Mouse (Mus musculus): ENCODE measurements around the gene Pithd1.
"Not testable (repeated sequence)": the region's sequence is repeated elsewhere in the genome, so short reads cannot be mapped to it uniquely, and the experiment has no call there.

The Pithd1 gene

DNA sequence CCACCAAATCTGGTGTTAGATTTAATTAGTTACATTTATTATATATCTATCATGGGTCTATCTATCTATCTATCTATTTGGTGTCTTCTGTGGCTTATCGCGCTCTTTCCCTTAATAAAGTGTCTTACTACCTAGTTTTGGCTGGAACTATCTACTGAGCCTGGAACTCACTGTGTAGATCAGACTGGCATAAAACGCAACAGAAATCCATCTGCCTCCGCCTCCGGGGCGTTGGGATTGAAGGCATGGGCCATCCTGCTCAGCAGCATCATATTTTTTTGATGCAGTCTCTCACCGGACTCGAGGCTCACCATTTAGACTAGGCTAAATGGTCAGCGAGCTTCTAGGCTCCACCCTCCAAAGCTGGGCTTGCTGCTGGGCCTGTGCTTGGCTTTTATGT lies 650 bp upstream of the Pithd1 start:
- DNase-seq (ENCODE audit: low read depth in 2 of 2, low spot score in 2 of 2), result no peak

DNA sequence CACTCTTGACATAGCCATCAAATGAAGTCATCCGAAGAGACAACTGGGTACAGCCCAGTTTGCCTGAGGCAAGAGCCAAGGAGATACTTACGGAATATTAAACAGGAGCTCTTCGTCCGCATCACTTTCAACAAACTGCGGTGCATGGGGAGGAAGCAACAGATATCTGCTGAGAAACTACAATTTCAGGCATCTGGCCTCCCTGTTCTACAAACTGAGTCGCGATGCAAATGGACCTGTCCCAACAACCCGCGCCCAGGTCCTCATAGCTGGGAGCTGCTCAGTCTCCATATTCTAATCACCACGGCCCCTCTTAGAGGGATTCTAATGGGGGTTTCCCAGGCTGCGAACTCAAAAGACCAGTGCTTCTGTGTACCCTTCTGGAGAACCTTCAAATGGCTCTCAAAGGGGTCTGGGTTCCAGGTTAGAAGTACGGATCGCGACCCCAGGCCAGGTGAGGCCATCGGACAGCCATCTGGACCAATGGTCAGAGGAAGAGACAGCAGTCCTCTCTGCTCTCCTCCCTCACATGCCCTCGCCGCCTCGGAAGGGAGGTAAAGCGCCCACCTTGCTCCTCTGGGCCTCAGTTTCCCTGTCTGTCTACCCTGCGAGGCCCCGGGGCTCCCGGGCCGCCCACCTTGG lies 642 bp downstream of the Pithd1 start:
- DNase-seq (ENCODE audit: low read depth in 2 of 2, low spot score in 2 of 2), result no peak

DNA sequence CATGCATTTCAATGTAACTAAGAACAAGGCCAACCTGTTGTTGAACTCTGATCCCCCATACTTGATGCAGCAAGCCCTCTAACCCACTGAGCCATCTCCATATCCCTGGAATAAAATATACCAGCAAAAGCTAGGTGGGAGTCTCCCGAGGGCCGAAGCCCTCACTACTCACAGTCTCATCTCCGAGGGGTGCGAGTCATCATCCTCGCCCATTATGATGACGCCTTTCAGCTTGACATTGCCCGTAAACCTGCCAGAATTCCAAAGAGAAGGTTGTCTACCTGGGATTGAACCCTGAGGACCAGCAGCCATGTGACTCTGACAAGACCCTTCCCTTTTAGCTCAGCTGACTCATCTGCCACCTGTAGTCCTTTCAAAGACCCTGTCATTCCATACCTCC lies 1.3 kb downstream of the Pithd1 start:
- DNase-seq (ENCODE audit: low read depth in 2 of 2, low spot score in 2 of 2), result no peak

DNA sequence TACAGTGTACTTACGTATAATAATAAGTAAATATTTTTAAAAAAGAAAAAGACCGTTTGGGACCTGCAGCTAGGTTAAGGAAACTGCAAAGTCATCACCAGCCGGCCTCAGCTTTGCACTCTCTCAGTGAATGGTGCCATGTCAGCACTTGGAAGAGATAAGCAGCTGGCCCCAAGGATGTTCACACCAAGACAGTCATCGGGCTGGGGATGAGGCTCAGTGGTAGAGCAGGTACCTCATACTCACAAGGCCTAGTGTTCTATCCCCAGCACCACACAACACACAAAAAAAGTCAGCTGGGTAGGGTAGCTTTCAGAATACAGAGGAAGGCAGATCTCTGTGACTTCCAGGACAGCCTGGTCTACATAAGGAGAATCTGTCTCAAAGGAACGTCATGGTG lies 1.9 kb downstream of the Pithd1 start:
- no peak for DNase-seq (ENCODE audit: low read depth in 2 of 2, low spot score in 2 of 2)

DNA sequence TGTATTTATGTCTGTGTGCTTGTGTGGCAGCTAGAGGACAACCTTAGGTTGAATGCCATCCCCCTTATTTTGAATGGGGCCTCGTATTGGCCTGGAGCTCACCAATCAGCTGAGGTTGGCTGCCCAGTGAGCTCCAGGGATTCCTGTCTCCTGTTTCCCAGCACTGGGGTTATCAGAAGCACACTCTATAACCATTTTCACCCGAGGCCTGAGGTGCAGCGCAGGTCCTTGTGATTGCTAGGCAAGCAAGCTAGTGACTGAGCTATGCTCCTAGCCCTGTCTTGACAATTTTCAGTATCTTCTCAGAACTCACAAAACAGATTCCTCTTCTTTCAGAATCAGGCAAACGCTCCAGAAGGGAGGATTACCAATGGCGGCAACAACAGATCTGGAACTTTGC lies 2.5 kb downstream of the Pithd1 start:
- no peak for DNase-seq (ENCODE audit: low read depth in 2 of 2, low spot score in 2 of 2)

DNA sequence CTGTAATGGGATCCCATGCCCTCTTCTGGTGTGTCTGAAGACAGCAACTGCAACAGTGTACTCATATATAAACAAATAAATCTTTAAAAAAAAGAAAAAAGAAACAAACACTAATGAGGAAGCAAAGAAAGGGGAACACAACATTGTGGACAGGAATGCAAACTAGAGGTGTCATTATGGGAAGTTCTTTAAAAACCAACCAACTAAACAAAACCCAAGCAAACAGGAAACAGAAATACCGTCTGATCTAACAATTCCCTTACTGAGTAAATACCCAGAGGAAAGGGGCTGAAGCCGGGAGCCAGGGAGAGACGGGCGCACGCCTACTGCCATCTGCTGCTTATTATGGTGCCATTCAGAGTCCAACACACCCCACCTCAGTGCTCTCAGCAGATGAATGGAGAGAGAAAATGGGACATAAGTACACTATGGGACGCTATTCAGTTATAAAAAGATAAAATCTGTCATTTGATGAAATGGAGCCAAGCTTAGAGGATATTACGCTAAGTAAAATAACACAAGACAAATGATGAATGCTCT lies 5.5 kb downstream of the Pithd1 start:
- DNase-seq (ENCODE audit: low read depth in 2 of 2, low spot score in 2 of 2), result no peak

DNA sequence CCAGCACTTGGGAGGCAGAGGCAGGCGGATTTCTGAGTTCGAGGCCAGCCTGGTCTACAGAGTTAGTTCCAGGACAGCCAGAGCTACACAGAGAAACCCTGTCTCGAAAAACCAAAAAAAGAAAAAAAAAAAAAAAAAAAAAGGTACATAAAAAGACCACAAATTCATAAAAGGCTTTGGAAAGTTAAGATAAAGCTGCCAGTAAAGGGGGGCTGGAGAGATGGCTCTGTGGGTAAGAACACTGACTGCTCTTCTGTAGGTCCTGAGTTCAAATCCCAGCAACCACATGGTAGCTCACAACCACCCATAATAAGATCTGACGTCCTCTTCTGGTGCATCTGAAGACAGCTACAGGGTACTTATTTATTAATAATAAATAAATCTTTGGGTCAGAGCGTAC lies 6.8 kb downstream of the Pithd1 start:
- DNase-seq (ENCODE audit: low read depth in 2 of 2, low spot score in 2 of 2), result not testable (repeated sequence)

DNA sequence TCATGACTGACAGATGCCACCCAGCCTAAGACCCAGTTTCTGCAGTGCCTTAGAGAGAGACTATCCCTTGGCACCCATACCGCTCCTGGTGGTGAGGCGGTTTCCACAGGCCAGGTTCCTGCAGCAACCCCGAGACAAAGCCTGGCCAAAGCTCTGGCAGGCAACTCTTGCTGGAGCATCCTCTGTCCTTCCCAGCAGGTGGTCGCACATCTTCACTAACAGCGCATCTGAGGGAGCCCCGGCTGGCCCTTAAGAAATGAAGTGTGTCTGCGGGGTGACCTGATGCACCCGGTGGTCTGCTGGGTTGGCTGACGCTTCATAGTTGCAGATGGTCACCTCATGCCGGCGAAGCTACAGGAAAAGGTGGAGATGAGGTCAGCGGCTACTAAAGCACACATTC lies 10.9 kb downstream of the Pithd1 start:
- DNase-seq (ENCODE audit: low read depth in 2 of 2, low spot score in 2 of 2), result no peak

DNA sequence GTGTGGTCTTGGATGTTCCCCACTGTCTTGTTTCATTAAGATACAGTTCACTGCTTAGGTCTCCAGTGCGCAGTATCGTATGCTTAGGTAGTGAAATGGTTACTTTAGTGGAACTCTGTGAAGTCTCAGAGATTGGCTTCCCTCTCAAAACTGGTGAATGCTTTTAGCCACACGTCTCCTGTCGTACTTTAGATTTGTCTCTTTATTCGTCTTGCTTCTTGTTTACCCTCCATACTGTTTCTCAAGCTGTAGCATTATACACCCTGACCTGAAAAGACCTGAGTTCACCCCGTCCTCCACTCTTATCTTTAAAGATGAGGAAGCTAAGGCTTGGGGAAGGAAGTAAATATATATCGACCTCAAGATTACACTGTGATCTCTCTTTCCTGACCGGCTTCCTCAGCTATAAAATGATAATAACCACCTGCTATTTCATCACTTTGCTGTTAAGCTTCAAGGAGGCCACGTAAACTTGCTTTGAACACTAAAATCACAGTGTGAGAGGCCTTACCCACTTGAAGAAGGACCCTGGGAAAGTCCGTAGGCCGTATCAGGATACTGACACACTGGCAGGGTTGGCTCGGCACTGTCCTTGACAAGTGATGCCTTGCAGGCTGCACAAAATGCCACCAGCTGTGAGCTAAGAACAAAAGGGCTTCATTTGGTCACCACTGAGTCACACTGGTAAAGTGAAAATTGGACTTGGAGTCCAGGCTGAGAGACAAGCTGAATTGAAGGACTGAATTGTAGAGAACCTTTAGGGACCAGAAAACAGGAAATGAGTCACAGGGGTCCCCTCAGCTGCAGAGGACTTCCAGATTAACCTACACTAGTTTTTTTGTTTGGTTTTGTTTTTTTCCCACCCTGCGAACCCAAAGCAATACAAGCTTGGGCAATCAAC lies 13.9 kb downstream of the Pithd1 start:
- DNase-seq (ENCODE audit: low read depth in 2 of 2, low spot score in 2 of 2), result no peak

DNA sequence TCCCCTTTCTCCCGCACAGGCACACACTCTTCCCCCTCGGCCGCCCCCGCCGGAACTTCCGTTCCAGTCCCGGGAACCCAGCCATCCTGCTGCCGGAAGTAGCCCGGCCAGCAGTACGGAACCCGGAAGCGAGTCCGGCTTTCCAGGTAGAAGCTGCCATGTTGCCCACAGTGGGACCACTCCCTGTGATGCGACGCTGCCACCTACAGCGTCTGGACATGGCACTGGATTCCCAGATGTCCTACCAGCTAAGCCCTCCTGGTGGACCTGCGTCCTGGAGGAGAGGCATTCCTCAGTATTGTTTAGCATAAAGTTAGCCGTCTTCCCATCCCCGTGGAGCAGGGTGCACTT lies 14.5 kb downstream of the Pithd1 start, which contains the start of gene Lypla2:
Gene Lypla2 (minus strand): TSS at position 71 of the 351 bp plus-strand sequence.
- peak; percentile 41 to 52 for DNase-seq (ENCODE audit: low read depth in 2 of 2, low spot score in 2 of 2)

DNA sequence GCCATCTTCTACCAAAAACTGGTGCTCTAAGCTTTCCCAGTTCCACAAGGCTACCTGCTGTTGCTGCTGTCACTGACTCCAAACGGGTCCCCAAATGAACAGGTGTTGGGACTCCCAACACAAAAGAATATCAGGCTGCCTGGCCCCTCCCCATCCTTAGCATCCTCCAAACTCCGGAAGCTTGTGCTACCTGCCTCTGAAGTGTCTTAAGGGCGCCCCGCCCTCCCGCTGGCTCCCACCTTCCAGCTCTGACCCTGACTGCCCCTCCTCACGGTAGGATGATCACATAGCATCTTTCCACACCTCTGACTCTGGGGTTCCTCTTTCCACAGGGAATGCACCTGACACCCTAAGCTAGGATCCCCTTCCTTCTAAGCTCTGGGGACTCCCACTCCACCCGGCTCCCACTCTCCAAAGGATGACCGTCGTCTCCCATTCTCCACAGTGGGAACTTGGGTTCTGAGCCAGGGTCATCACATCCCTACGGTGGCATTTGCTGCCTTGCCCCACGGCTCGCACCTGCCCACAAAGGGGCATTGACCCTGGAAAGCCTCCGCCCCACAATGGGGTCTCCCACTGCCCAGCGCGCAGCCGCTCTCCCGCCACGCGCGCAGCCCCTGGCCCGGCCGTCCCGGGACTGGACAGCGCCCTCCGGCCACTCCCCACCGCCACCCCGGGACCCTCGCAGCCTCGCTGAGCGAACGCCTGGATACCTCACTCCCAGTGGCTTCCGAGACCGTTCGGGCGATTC lies 15.1 kb downstream of the Pithd1 start:
- DNase-seq (ENCODE audit: low read depth in 2 of 2, low spot score in 2 of 2), result peak in 1 of 2 experiments; percentile 11

DNA sequence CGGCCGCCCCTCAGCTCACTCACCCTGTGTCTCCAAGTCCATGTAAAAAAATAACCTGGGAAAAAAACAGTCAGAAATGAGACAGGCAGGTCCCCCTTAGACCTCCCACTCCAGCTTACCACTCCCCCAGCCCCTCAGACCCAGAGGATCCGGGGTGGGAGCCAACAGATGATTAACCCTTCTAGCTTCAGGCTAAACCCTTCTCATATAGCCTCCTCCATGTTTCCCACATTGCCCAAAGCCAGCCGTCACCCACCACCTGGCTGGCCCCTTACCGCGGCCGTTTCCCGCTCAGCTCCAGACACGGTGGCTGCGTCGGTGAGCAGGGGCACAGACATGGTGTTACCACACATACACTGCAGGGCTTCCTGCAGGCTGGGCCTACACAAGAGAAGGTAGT lies 16.5 kb downstream of the Pithd1 start:
- DNase-seq (ENCODE audit: low read depth in 2 of 2, low spot score in 2 of 2), result no peak

DNA sequence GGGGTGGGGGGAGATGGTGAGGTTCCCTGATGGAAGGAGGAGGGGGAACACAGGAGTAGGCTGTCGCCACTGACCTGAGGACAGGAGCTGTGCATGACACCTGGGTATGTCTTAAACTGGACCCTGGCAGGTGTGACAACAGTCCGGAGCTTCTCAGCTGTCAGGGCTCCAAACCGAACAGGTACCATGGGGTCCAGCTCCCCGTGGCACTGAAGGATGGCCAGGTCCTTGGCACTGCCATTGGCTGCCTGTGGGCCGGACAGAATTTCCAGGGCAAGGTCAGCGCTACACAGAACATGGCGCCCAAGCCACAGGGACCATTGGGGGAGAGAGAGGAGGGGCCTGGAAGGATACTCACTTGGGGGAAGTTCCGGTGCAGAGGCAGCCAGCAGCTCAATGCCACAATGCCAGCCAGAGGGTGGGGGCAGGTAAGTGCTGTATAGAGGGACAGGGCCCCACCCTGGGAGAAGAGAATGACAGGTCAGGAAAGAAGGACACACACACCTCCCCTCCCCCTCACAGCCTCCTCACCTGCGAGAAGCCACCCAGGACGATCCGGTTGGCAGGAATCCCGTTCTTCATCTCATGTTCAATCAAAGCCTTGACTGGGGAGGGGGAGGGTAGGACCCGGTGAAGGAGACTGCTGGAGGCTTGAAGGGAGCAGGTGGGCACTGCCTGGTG lies 17.9 kb downstream of the Pithd1 start:
- DNase-seq (ENCODE audit: low read depth in 2 of 2, low spot score in 2 of 2), result no peak

DNA sequence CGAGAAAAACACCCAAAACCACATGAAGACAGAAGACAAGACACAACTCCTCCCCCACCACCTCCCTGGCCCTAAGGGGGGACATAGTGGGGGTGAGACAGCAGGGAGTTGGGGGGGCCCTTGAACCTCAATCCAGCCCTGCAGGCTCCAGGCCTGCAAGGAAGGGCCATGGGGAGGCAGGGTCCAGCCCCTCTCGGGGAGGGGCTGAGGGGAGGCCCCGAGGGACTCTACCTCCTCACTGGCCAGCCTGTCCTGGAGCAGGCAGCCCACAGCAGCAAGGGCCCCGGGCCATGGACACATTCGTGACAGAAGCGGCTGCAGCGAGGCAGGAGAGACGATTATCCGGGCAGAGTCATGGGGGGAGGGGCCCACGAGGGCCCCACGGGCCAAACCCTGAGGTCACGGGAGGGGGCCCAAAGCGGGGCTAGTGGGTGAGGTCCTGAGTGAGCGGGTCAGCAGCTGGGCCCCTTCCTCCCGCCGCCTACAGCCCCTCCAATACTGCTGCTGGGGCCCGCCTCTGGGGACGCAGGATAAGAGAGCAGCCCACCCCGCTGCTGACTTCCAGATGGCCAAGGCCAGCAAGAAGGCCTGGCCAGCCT lies 18.7 kb downstream of the Pithd1 start:
- no peak for DNase-seq (ENCODE audit: low read depth in 2 of 2, low spot score in 2 of 2)

DNA sequence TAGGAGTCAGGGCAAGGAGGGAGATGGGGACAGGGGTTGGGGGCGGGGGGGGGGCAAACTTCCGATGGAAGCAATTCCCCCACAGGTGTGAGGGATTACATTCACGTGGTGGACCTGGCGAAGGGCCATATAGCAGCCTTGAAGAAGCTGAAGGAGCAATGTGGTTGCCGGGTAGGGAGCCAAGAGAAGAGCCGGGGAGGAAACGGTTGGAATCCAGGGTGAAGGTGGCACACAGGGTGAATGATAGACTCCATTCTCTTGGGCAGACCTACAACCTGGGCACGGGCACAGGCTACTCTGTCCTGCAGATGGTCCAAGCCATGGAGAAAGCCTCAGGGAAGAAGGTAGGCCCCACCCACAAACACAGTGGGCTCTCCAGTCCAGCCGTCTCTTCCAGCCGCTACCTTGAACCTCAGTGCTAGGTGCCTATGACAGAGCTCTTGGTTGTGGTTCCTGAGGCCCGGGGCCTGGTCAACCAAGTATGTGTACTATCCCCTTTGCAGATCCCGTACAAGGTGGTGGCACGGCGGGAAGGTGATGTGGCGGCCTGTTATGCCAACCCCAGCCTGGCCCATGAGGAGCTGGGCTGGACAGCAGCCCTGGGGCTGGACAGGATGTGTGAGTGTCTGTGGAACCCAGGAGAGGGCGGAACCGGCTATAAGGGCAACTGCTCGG lies 19.8 kb downstream of the Pithd1 start:
- no peak for DNase-seq (ENCODE audit: low read depth in 2 of 2, low spot score in 2 of 2)

DNA sequence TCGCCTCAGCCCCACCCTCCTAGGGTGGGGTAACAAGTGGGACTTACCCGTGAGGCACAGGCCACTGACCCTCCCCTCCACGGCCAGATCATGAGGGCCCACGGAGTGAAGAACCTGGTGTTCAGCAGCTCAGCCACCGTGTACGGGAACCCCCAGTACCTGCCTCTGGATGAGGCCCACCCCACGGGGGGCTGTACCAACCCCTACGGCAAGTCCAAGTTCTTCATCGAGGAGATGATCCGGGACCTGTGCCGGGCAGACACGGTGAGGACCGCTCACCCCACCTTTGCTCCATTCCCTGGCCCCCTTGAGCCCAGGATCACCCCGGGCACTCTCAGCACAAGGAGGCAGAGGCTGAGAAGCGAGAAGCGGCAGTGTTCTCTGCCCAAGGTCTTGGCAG lies 20.8 kb downstream of the Pithd1 start:
- DNase-seq (ENCODE audit: low read depth in 2 of 2, low spot score in 2 of 2), result no peak

DNA sequence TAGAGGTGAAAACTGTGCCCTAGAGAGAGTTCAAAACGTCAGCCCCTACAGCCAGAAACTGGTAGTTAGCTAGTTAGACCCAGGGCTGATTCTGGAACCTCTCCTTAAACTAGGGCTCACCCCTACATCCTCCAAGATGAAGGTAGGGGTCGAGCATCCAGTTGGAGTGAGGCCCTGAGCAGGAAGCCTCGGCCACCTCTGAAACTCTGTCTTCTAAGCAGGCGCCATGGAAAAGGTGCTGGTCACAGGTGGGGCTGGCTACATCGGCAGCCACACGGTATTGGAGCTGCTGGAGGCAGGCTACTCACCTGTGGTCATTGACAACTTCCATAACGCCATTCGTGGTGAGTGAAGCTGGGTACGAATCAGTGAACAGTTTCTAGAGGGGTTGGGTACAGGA lies 22.0 kb downstream of the Pithd1 start:
- no peak for DNase-seq (ENCODE audit: low read depth in 2 of 2, low spot score in 2 of 2)

DNA sequence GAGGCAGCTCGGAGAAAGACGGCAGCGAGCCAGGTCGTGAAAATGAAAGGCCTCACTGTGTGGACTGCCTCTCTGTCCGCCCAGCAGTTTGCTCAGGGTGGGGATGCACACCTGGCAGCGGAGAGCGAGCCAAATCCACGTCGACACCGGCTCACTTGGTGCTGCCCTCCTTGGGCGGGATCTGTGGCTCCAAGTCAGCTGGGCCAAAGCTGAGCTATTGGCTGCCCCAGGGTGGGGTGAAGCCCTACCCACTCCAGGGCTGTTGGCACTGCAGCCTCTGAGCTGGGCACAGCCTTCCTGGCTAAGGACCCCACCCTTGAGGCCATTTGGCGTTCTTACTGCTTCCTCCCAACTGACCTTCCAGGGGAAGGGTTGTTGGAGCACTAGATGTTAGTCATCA lies 22.6 kb downstream of the Pithd1 start:
- no peak for DNase-seq (ENCODE audit: low read depth in 2 of 2, low spot score in 2 of 2)

DNA sequence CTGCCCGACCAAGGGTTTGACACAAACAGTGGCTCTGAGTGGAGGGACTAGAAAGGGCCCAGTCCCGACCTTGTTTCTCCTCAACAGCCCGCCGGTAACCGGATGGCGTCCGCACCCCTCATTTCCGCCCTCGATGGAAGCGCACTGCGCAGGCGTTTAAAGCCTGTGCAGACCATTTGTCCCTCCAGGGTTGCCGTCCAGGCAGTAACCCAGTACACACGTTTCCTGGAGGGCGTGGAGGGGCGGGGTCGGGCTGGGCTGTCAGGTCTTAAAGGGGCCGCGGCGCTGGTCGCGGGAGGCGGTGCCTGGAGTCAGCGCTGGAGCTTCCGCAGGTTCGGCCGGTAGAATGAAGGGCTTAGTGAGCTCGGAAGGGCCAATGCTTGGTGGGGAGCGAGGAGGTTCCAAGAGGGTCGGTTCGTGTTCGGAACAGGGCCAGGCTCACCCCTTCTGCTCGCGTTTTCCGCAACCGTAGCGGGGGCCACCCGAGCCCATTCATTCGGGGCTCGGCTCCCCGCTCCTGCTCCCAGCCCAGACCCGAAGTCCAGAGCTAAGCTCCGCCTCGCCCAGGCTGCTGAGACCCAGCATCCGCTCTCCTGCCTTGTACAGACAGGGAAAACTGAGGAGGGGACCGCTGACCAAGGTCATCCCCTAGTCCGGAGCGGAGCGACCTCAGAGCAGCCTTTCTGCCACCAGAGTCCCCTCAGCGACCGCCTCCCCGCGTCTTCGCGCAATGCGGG lies 23.4 kb downstream of the Pithd1 start, which contains the start of gene Gale:
Gene Gale (plus strand): TSS at position 271 of the 737 bp plus-strand sequence.
- peak; percentile 91 for DNase-seq (ENCODE audit: low read depth in 2 of 2, low spot score in 2 of 2)
